Mouse (Mus musculus) forebrain, postnatal 0 days (tissue): ENCODE measurements around the gene Fam122a. TPM values are rescaled to one million over a fixed set of nuclear protein-coding genes. Genes with fewer than 3 reads are reported as not detected.

Experiments used
- ATAC-seq: fragments of 200-750 bp; cut with Nextera tagmentation; 2 replicates; pipeline ENCODE4 v1.8.0; 2017; ENCODE audit warnings: mild to moderate bottlenecking, moderate library complexity
- DNase-seq: peaks from one replicate; pipeline ENCODE4 v3.0.0-alpha.2; 2015
- H3K27ac ChIP-seq: fragments of 300-500 bp; sonication (generic); 2 replicates; pipeline ENCODE4 v1.5.1; 2014; ENCODE audit warnings: low read depth, mild to moderate bottlenecking, antibody characterized with exemption, low read length, moderate library complexity, mixed read lengths
- H3K27me3 ChIP-seq: fragments of 300-500 bp; sonication (generic); 2 replicates; pipeline ENCODE4 v1.6.1; 2014; ENCODE audit warnings: mild to moderate bottlenecking, low read length, mixed read lengths; ENCODE audit not compliant: insufficient read depth
- H3K36me3 ChIP-seq: fragments of 300-500 bp; sonication (generic); 2 replicates; pipeline ENCODE4 v1.6.1; 2014; ENCODE audit warnings: mild to moderate bottlenecking, moderate library complexity; ENCODE audit not compliant: insufficient read depth
- H3K4me1 ChIP-seq: fragments of 300-500 bp; sonication (generic); 2 replicates; pipeline ENCODE4 v1.6.1; 2014; ENCODE audit warnings: antibody characterized with exemption; ENCODE audit not compliant: insufficient read depth
- H3K4me2 ChIP-seq: fragments of 300-500 bp; sonication (generic); 2 replicates; pipeline ENCODE4 v1.6.1; 2014; ENCODE audit warnings: low read depth, mild to moderate bottlenecking, moderate library complexity
- H3K4me3 ChIP-seq: fragments of 300-500 bp; sonication (generic); 2 replicates; pipeline ENCODE4 v1.5.1; 2014; ENCODE audit warnings: low read depth, low read length, mixed read lengths
- H3K9ac ChIP-seq: fragments of 300-500 bp; sonication (generic); 2 replicates; pipeline ENCODE4 v1.6.1; 2014; ENCODE audit warnings: mild to moderate bottlenecking
- H3K9me3 ChIP-seq: fragments of 300-500 bp; sonication (generic); 2 replicates; pipeline ENCODE4 v1.6.1; 2016; ENCODE audit warnings: low read length
- CTCF ChIP-seq: sonication (generic); IDR thresholded peaks from 2 replicates; pipeline ENCODE4 v1.5.1; 2016; ENCODE audit warnings: antibody characterized with exemption, control low read depth, low read depth
- WGBS: fragments of 180-500 bp; shearing (Covaris S2); extraction: QIAGEN DNeasy Blood & Tissue Kit; methylation state at CpG from one replicate; pipeline ENCODE4 v1.1.7; 2014; 5-methylcytosine and 5-hydroxymethylcytosine counted together
- polyA plus RNA-seq: library from polyadenylated mRNA; unstranded; fragments of >200 nt; fragmentation: Nextera tagmentation; extraction: Ambion mirVana; gene quantifications from 2 replicates; pipeline ENCODE4 v1.2.1, GENCODE M21; 2015
- total RNA-seq: library from RNA; depleted of rRNA; stranded (reverse); fragments of >200 nt; gene quantifications from 2 replicates; pipeline ENCODE4 v1.2.3, GENCODE M21; 2014

The Fam122a gene
- total and polyA plus RNA-seq, 2 experiments from 2014 or later: 26.0 to 56.4 TPM

DNA sequence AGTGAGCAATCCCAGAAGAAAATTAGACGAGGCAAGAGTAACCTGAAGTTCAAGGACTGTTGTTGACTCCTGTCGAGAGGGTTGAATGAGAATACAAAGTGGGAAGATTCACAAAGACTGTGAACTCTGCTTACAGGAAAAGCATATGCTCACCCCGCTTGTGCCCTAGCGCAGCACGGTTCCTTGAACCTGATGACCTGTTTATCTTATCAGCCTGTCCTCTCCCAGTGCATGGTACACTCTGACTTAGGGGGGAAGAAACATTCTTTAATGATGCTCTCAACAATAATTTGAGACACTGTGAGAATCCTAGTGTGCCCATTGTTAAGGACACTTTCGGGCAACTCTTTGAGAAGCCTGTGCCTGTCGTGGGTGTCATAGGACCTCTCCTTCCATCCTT, 39.9 kb upstream of the Fam122a start:
- no peak for TF ChIP-seq CTCF
- Histone ChIP-seq H3K36me3 (no peaks in the 10 kb centered on the region), H3K4me1 (no peaks in the 10 kb centered on the region), H3K27me3 (no peaks in the 10 kb centered on the region), H3K9me3 (no peaks in the 10 kb centered on the region), H3K4me3 (no peak overlapping the region), H3K27ac (no peak overlapping the region), H3K9ac (no peak overlapping the region), H3K4me2 (no peak overlapping the region)
- ATAC-seq (no peak), DNase-seq (no peak)
- WGBS: 85% methylated on average over 7 of the region's 7 CpGs

DNA sequence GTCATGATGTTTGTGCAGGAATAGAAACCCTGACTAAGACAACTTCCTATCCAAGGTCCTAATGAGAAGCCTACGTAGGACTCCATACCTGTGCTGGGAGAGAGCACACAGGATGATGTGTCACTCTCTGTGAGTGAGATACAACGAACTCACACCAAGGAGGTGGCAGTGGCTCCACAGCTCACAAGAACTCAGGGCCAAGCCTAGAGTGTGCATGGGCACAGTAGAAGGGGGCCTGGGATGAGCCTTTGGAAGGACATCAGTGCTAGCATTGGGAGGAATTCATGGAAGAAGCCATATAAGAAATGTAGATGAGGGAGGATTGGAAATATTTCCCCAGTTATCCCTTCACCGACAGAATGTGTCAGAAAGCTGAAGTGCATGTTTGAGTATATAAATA, 38.8 kb upstream of the Fam122a start:
- 96% methylated on average over 3 of the region's 3 CpGs for WGBS
- DNase-seq (no peak), ATAC-seq (no peak)
- Histone ChIP-seq H3K4me3 (no peak overlapping the region), H3K9me3 (no peaks in the 10 kb centered on the region), H3K9ac (no peak overlapping the region), H3K27ac (no peak overlapping the region), H3K4me1 (no peaks in the 10 kb centered on the region), H3K36me3 (no peaks in the 10 kb centered on the region), H3K27me3 (no peaks in the 10 kb centered on the region), H3K4me2 (no peak overlapping the region)
- TF ChIP-seq CTCF: no peak

DNA sequence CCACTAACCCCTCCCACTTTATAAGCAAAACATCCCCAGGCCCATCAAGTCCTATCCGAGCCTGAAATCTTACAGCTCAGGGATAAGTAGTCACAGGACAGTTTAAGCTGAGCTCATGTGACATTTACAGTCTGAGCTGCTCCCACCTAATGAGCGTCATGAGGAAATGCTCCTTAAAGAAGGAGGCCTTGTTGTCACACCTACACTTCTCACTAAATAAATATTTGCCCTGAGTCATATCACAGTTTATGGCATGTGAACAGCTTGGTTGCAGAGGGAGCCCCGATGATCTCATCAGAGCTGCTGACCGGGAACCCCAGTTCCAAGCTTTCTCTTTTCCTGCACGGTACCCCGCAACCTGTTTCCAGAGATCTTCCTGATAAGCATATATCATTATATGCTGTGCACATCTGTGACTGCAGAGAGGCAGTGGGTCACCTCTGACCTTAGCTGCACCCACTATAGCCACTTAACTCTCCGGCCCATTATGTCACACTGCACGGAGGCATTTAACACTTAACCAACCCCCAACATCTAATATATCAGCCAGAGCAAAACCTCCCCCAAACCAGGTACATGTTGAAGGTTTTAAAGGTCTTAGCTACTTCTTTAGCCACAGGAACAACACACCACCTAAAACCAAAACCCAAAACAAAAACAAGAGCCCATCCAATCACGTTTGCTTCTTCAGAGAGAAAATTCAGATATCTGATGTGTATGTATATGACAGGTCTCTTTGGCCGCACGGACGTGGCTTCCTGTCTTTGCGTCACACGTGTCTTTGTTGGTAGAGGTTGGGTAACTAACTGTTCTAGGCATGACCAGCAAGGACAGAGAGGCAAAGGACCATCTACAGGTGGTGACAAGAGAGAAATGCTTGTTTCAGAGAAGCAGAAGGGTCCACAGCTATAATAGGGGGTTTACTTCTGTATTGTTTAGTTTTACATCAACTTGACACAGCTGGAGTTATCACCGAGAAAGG, 37.8 kb upstream of the Fam122a start:
- 88% methylated on average over 15 of the region's 15 CpGs for WGBS
- no peak overlapping the region for H3K27ac ChIP-seq

GRCm38 (mm10) chr19:24513105-24513843, 36.1 kb upstream of the Fam122a start:
- Histone ChIP-seq H3K4me3 (no peak overlapping the region), H3K9ac (no peak overlapping the region), H3K27me3 (no peaks in the 10 kb centered on the region), H3K9me3 (no peaks in the 10 kb centered on the region), H3K27ac (no peak overlapping the region), H3K4me1 (no peaks in the 10 kb centered on the region), H3K36me3 (no peaks in the 10 kb centered on the region), H3K4me2 (no peak overlapping the region)
- no peak for TF ChIP-seq CTCF
- no peak for ATAC-seq
- WGBS: 81% methylated on average over 20 of the region's 20 CpGs
- DNase-seq: no peak

More for the DNA sequence above, 37.8 kb upstream of the Fam122a start:
- Histone ChIP-seq H3K36me3 (no peaks in the 10 kb centered on the region), H3K4me1 (no peaks in the 10 kb centered on the region), H3K4me2 (no peak overlapping the region), H3K9ac (no peak overlapping the region), H3K9me3 (no peaks in the 10 kb centered on the region), H3K4me3 (no peak overlapping the region), H3K27me3 (no peaks in the 10 kb centered on the region)
- ATAC-seq (no peak), DNase-seq (no peak)
- no peak for TF ChIP-seq CTCF

GRCm38 (mm10) chr19:24511939-24512338, 34.8 kb upstream of the Fam122a start:
- Histone ChIP-seq H3K9me3 (no peaks in the 10 kb centered on the region), H3K9ac (no peak overlapping the region), H3K4me3 (no peak overlapping the region), H3K36me3 (no peaks in the 10 kb centered on the region), H3K27ac (no peak overlapping the region), H3K4me2 (no peak overlapping the region), H3K4me1 (no peaks in the 10 kb centered on the region), H3K27me3 (no peaks in the 10 kb centered on the region)
- ATAC-seq (no peak), DNase-seq (no peak)
- no peak for TF ChIP-seq CTCF
- 93% methylated on average over 7 of the region's 7 CpGs for WGBS

GRCm38 (mm10) chr19:24509391-24509790, 32.2 kb upstream of the Fam122a start:
- Histone ChIP-seq H3K27ac (no peak overlapping the region), H3K4me3 (no peak overlapping the region), H3K4me1 (no peaks in the 10 kb centered on the region), H3K27me3 (no peaks in the 10 kb centered on the region), H3K36me3 (no peaks in the 10 kb centered on the region), H3K9me3 (no peaks in the 10 kb centered on the region), H3K4me2 (no peak overlapping the region), H3K9ac (no peak overlapping the region)
- WGBS: 74% methylated on average over 6 of the region's 6 CpGs
- no peak for TF ChIP-seq CTCF
- DNase-seq: no peak
- ATAC-seq: no peak
